Mouse (Mus musculus) neural tube, embryonic 13.5 days (tissue): ENCODE data around the gene Grik3. TPM values are rescaled to one million over a fixed set of nuclear protein-coding genes. Genes with fewer than 3 reads are reported as not detected.
"Not testable (repeated sequence)": the region's sequence is repeated elsewhere in the genome, so short reads cannot be mapped to it uniquely, and the experiment has no call there.

Experiments
- ATAC-seq: fragments of 200-750 bp; cut with Nextera tagmentation; 2 replicates; pipeline ENCODE4 v1.8.0; 2017; ENCODE audit warnings: low read depth, mild to moderate bottlenecking, moderate TSS enrichment, moderate library complexity
- H3K27ac ChIP-seq: fragments of 300-500 bp; sonication (generic); replicated peaks from 2 replicates; pipeline ENCODE4 v1.5.1; 2015; ENCODE audit warnings: moderate library complexity, mild to moderate bottlenecking, inconsistent platforms
- H3K27me3 ChIP-seq: fragments of 300-500 bp; sonication (generic); 2 replicates; pipeline ENCODE4 v1.6.1; 2015; ENCODE audit warnings: mild to moderate bottlenecking, inconsistent platforms
- H3K36me3 ChIP-seq: fragments of 300-500 bp; sonication (generic); 2 replicates; pipeline ENCODE4 v1.6.1; 2015; ENCODE audit warnings: mild to moderate bottlenecking, inconsistent platforms
- H3K4me1 ChIP-seq: fragments of 300-500 bp; sonication (generic); replicated peaks from 2 replicates; pipeline ENCODE4 v1.6.1; 2015; ENCODE audit warnings: inconsistent platforms
- H3K4me2 ChIP-seq: fragments of 300-500 bp; sonication (generic); 2 replicates; pipeline ENCODE4 v1.6.1; 2015; ENCODE audit warnings: inconsistent platforms, mild to moderate bottlenecking, moderate library complexity
- H3K4me3 ChIP-seq: fragments of 300-500 bp; sonication (generic); 2 replicates; pipeline ENCODE4 v1.5.1; 2015; ENCODE audit warnings: mild to moderate bottlenecking, inconsistent platforms
- H3K9ac ChIP-seq: fragments of 300-500 bp; sonication (generic); 2 replicates; pipeline ENCODE4 v1.6.1; 2015; ENCODE audit warnings: moderate library complexity, mild to moderate bottlenecking, inconsistent platforms
- H3K9me3 ChIP-seq: fragments of 300-500 bp; sonication (generic); 2 replicates; pipeline ENCODE4 v1.6.1; 2016; ENCODE audit warnings: inconsistent platforms
- WGBS: fragments of 180-500 bp; shearing (Covaris S2); methylation state at CpG from one replicate; pipeline ENCODE4 v1.1.7; 2015; 5-methylcytosine and 5-hydroxymethylcytosine counted together
- polyA plus RNA-seq: library from polyadenylated mRNA; unstranded; fragments of >200 nt; fragmentation: Nextera tagmentation; extraction: Ambion mirVana; gene quantifications from 2 replicates; pipeline ENCODE4 v1.2.1, GENCODE M21; 2015

Grik3 gene
- polyA plus RNA-seq, 1 experiment from 2014 or later, result 3.5 TPM

GRCm38 (mm10) chr4:125604494-125604893, 114.0 kb downstream of the Grik3 start:
- WGBS, result 50% methylated on average over 7 of the region's 7 CpGs
- Histone ChIP-seq H3K36me3 (no peaks in the 10 kb centered on the region), H3K9ac (no peak overlapping the region), H3K4me1 (peaks cover 17% of the 10 kb centered on the region), H3K4me3 (no peak overlapping the region), H3K9me3 (no peaks in the 10 kb centered on the region), H3K27me3 (0 out of 2 replicates have a peak, but pooled peaks cover under 1% of the 10 kb centered on the region), H3K27ac (no peak overlapping the region), H3K4me2 (no peak overlapping the region)
- peak; percentile 27; the same call in 1 of the 2 replicates for ATAC-seq

DNA sequence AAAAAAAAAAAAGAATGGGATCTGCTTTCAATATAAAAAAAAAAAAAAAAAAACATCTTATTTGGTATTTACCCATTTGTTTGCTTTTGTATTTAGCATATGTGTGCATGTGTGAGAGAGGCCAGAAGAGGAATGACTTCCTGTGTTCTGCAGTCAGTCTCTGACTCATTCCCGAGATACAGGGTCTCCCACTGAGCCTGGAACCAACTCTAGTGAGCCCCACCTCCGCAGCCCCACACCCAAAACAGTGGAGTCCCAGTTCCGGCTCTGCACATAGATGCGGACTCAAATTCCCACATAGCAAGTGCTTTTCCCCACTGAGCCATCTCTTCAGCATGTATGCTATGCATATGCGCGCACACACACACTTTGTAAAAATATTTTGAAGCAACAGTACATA, 115.6 kb downstream of the Grik3 start:
- Histone ChIP-seq H3K9ac (no peak overlapping the region), H3K4me2 (no peak overlapping the region), H3K36me3 (no peaks in the 10 kb centered on the region), H3K4me3 (no peak overlapping the region), H3K4me1 (peaks cover 2% of the 10 kb centered on the region; the same call in 1 of the 2 replicates), H3K27ac (no peak overlapping the region), H3K9me3 (no peaks in the 10 kb centered on the region), H3K27me3 (no peaks in the 10 kb centered on the region)
- ATAC-seq, result no peak
- 78% methylated on average over 6 of the region's 6 CpGs for WGBS

DNA sequence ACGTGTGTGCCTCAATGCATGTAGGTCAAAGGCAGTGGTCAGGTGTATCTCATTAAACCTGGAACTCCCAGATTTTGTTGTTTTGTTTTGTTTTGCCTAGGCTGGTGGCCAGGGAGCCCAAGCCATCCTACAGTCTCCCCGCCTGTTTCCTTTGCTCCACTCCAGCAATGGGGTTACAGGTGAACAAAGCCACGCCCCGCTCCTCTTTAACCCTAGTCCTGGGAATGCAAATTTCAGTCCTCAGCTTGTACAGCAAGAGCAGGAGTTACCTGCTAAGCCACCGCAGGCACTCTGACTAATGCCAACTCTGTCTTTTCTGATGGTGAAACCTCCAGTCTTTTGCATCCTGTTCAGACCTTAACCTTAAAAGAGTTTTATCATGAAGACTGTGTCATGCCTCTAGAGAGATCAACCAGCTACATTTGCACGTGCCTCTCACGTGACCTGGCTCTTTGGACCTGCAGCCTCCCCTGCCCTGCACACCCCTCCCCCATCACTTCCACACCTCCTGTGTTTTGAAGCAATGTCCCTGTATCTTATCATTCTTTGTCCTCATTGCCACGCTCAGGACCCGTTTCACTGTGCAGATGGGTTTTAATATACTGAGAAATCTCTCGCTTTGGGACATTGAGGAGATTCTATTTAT, 117.0 kb downstream of the Grik3 start:
- Histone ChIP-seq H3K27me3 (no peaks in the 10 kb centered on the region), H3K4me1 (no peaks in the 10 kb centered on the region), H3K4me3 (no peak overlapping the region), H3K36me3 (no peaks in the 10 kb centered on the region), H3K4me2 (no peak overlapping the region), H3K9me3 (no peaks in the 10 kb centered on the region), H3K27ac (no peak overlapping the region), H3K9ac (no peak overlapping the region)
- no peak for ATAC-seq
- WGBS, result 66% methylated on average over 10 of the region's 10 CpGs

GRCm38 (mm10) chr4:125608896-125609295, 118.4 kb downstream of the Grik3 start:
- H3K36me3 ChIP-seq, result not testable (repeated sequence)

DNA sequence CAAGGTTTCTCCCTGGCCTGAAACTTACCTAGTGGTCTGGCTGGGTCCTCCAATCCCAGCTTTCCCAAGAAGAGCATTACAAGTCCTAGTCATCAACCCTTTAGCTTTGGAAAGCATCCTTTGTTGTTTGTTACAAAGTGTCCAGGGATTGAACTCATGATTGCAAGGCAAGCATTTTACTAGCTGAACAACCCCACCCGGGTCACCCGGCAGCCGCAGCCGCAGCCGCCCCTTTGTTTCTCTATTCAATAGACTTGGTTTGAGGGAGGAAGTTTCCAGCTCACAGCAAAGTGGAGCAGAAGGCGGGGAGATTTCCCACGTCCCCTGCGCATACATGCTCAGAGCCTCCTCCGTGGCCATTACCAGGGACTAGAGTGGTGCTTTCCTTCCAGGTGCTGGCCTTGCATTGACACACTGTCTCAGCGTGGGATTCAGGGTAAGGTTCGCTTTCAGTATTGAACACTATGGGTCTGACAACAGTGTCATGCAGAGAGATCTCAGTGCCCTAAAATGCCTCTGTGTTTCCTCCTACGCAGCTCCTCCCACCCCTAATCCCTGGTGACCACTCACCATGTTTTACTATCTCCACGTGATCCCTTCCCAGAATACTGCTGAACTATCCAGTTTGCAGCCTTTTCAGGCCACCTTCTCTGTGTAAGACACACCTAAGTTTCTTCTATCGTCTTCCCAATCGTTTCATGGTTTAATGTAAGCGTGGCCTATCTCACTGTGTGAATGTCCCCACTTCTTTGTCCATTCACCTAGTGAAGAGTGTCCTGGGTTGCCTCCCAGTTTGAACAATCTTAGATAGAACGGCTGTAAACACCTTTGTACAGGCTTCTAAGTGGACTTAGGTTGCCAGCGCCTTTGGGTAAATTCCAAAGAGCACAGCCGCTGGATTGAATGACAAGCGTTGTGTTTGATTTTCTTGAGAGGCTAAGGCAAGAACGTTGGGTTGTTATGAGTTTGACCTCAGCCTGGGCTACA, 119.1 kb downstream of the Grik3 start:
- Histone ChIP-seq H3K4me2 (no peak overlapping the region), H3K27ac (no peak overlapping the region), H3K9ac (no peak overlapping the region), H3K36me3 (no peaks in the 10 kb centered on the region), H3K4me3 (no peak overlapping the region), H3K27me3 (no peaks in the 10 kb centered on the region), H3K4me1 (no peaks in the 10 kb centered on the region), H3K9me3 (no peaks in the 10 kb centered on the region)
- WGBS, result 51% methylated on average over 21 of the region's 21 CpGs
- ATAC-seq, result no peak

More at GRCm38 (mm10) chr4:125608896-125609295, 118.4 kb downstream of the Grik3 start:
- ATAC-seq, H3K27ac ChIP-seq, H3K9ac ChIP-seq, H3K4me2 ChIP-seq, H3K9me3 ChIP-seq, H3K27me3 ChIP-seq, H3K4me3 ChIP-seq, H3K4me1 ChIP-seq: not testable (repeated sequence)
- WGBS, result 54% methylated on average over 3 of the region's 4 CpGs

DNA sequence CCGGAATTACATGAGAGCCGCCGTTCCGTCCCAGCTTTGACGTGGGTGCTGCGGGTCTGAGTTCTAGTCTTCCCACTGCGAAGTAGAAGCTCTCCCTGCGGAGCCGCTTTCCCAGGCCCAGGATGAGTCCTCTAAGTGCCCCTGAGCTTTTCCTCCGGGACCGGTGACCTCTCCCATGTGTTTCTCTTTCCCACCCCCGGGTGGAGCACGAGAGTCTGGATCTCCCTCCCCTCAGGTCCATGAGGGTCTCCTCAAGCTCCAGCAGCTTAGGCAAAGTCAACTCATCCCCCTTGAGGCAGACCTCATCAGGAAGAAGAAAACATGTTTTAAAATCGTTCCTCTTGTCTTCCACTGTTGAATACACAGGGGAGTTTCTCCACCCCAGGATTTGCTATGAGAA, 127.4 kb downstream of the Grik3 start:
- Histone ChIP-seq H3K9ac (no peak overlapping the region), H3K4me2 (no peak overlapping the region), H3K27ac (no peak overlapping the region), H3K4me3 (no peak overlapping the region), H3K27me3 (no peaks in the 10 kb centered on the region), H3K36me3 (no peaks in the 10 kb centered on the region), H3K9me3 (no peaks in the 10 kb centered on the region), H3K4me1 (peaks cover 7% of the 10 kb centered on the region; the same call in 1 of the 2 replicates)
- no peak for ATAC-seq
- WGBS, result 87% methylated on average over 14 of the region's 14 CpGs

- no peak for ATAC-seq
- Histone ChIP-seq H3K27ac (no peak overlapping the region), H3K27me3 (no peaks in the 10 kb centered on the region), H3K4me1 (peaks cover 7% of the 10 kb centered on the region; the same call in 1 of the 2 replicates), H3K9me3 (no peaks in the 10 kb centered on the region), H3K36me3 (no peaks in the 10 kb centered on the region), H3K9ac (no peak overlapping the region), H3K4me2 (no peak overlapping the region), H3K4me3 (no peak overlapping the region)
- WGBS, result 78% methylated on average over 8 of the region's 8 CpGs
These were observed 128.2 kb downstream of the Grik3 start for GRCm38 (mm10) chr4:125618524-125619320.

DNA sequence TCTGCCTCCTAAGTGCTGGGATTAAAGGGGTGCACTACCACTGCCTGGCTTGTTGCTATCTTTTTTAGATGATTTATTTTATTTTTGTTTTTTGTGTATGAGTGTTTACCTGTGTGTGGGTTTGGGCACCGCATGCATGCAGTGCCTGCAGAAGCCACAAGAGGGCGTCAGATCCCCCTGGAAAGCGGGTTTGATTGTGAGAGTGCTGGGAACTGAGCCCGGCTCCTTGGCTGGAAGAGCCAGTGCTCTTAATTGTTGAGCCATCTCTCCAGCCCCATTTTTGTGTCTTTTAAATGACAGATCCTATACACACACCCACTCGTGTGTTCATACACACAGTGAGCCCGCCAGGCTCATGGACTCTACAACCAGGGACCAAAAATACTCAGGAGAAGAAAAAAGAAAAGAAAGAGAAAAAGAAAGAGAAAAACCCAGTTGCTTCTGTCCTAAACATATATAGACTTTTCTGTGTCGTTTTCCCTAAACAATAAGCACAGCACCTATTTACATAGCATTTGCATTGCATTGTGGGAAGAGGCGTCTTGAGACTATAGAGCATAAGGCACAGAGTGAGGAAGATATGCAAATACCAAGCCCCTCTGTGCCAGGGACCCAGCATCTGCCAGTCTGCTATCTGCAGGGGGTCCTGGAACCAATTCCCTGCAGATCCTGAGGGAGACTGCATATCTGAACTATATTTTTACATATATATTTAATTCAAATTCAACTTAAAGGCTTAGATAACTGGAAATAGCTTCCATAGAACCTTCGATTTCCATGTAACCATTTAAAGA, 134.6 kb downstream of the Grik3 start:
- no peaks in the 10 kb centered on the region for H3K27me3 ChIP-seq
- 87% methylated on average over 9 of the region's 9 CpGs for WGBS
- no peak overlapping the region for H3K4me3 ChIP-seq
- H3K9me3 ChIP-seq, result no peaks in the 10 kb centered on the region
- H3K9ac ChIP-seq, result no peak overlapping the region
- ATAC-seq, result no peak
- H3K36me3 ChIP-seq, result no peaks in the 10 kb centered on the region
- no peak overlapping the region for H3K27ac ChIP-seq
- H3K4me2 ChIP-seq, result no peak overlapping the region
- peaks cover 7% of the 10 kb centered on the region; the same call in 1 of the 2 replicates for H3K4me1 ChIP-seq

DNA sequence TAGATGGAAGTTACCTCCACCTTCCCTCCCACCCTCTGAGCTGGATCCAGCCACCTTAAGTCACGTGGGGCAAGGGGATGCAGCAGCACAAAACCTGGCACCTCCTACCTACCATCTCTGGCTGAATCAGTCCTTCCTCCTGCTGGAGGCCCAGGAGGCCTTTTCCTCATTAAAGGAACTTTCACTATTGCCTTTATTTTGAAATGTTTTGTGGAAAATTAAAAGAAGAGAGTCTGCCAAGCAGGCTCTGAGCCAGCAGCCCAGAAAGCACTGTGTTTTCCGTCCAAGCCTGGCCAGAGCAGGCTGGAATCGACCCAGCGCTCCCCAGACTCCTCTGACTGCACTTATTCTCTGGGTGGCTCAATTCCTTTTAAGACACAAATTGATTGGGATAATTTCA, 139.0 kb downstream of the Grik3 start:
- Histone ChIP-seq H3K4me3 (no peak overlapping the region), H3K9me3 (no peaks in the 10 kb centered on the region), H3K9ac (no peak overlapping the region), H3K4me1 (no peaks in the 10 kb centered on the region), H3K4me2 (no peak overlapping the region), H3K27ac (no peak overlapping the region), H3K36me3 (no peaks in the 10 kb centered on the region), H3K27me3 (no peaks in the 10 kb centered on the region)
- 74% methylated on average over 4 of the region's 4 CpGs for WGBS
- ATAC-seq, result 0 out of 2 replicates have a peak, but pooled peaks have one; percentile 41

DNA sequence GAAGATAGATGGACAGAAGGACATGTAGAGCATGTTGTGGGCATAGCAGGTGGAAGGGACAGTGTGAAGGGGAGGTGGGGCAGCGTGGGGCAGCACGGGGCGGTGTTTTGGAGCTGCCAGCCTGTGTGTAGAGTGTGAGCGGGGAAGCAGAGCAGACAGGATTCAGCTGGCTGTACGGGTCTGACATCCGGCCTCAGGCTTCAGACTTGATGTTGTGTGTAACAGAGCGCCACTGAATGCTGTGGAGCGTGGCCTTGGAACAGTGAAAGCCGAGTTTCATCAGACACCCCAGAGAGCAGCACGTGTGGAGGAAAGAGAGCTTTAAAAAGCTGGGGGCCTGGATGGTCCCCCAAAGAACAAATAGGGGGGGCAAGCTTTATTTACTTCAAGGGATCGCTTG, 144.5 kb downstream of the Grik3 start:
- ATAC-seq, result no peak
- Histone ChIP-seq H3K4me2 (no peak overlapping the region), H3K9me3 (no peaks in the 10 kb centered on the region), H3K27ac (no peak overlapping the region), H3K36me3 (no peaks in the 10 kb centered on the region), H3K27me3 (0 out of 2 replicates have a peak, but pooled peaks cover 16% of the 10 kb centered on the region), H3K4me3 (no peak overlapping the region), H3K9ac (no peak overlapping the region), H3K4me1 (peaks cover 20% of the 10 kb centered on the region)
- WGBS, result 79% methylated on average over 11 of the region's 11 CpGs

GRCm38 (mm10) chr4:125636616-125637304, 146.3 kb downstream of the Grik3 start:
- Histone ChIP-seq H3K4me2 (no peak overlapping the region), H3K4me1 (peaks cover 25% of the 10 kb centered on the region), H3K27ac (no peak overlapping the region), H3K4me3 (no peak overlapping the region), H3K27me3 (peaks cover 23% of the 10 kb centered on the region; the same call in 1 of the 2 replicates), H3K9me3 (no peaks in the 10 kb centered on the region), H3K36me3 (no peaks in the 10 kb centered on the region), H3K9ac (no peak overlapping the region)
- no peak for ATAC-seq
- WGBS, result 75% methylated on average over 13 of the region's 13 CpGs
